Mouse (Mus musculus): ENCODE measurements at regions not wholly inside any gene's neighbourhood (a gene's known extent, or its start where the extent isn't known, plus 50 kb on each side); places are given as distances from the start of the nearest gene placed in this dataset.

DNA sequence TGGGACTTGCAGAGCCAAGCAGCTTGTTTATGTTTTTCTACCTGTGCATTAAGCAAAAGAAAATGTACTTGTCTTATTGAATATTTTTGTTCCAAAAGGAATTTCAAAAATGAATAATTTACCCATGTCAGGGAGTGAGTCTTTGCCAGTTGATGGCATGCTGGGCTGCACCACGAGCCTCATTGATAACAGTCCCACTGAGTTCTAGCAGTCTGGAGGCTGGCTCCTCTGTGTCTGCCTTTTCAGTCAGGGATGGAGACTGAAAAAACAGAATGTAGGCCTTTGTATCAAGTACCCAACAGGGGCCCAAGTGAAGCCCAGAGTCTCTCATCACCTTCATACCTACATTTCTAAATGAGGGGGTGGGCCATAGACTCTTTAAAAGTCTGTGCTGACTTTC is 1029.2 kb downstream of the Defb40 start:
- TF ChIP-seq CTCF (IDR thresholded peaks at IDR 0.05; ENCODE audit: low read depth) (no peak), EP300 (optimal IDR thresholded peaks at IDR 0.05) (no peak)

Data from stomach, postnatal 0 days (tissue).